Mouse (Mus musculus): Measurements from ENCODE around the gene Rin3.

The Rin3 gene

GRCm38 (mm10) chr12:102383288-102383687, 100.4 kb downstream of the Rin3 start:
- no peak for DNase-seq

- peak; percentile 27 for DNase-seq
Observed at GRCm38 (mm10) chr12:102384819-102385218, 102.0 kb downstream of the Rin3 start.

- peak; percentile 85 for DNase-seq
Observed at GRCm38 (mm10) chr12:102387219-102387917, 104.5 kb downstream of the Rin3 start.

GRCm38 (mm10) chr12:102390042-102390441, 107.2 kb downstream of the Rin3 start:
- no peak for DNase-seq

GRCm38 (mm10) chr12:102391109-102391508, 108.3 kb downstream of the Rin3 start:
- DNase-seq: no peak

GRCm38 (mm10) chr12:102391982-102392381, 109.1 kb downstream of the Rin3 start:
- DNase-seq: peak; percentile 44

GRCm38 (mm10) chr12:102394496-102394895, 111.6 kb downstream of the Rin3 start:
- peak; percentile 81 for DNase-seq

GRCm38 (mm10) chr12:102395537-102395936, 112.7 kb downstream of the Rin3 start:
- DNase-seq: no peak

GRCm38 (mm10) chr12:102395998-102396991, 113.4 kb downstream of the Rin3 start:
- DNase-seq: no peak

GRCm38 (mm10) chr12:102398588-102398987, 115.7 kb downstream of the Rin3 start:
- DNase-seq: no peak

- DNase-seq: no peak
Observed at GRCm38 (mm10) chr12:102413171-102413570, 130.3 kb downstream of the Rin3 start.

GRCm38 (mm10) chr12:102414686-102415085, 131.8 kb downstream of the Rin3 start:
- DNase-seq: no peak

- no peak for DNase-seq
Observed at GRCm38 (mm10) chr12:102416391-102416837, 133.6 kb downstream of the Rin3 start.

- DNase-seq: no peak
Observed at GRCm38 (mm10) chr12:102416955-102417510, 134.2 kb downstream of the Rin3 start.

GRCm38 (mm10) chr12:102417701-102418100, 134.9 kb downstream of the Rin3 start:
- DNase-seq: no peak

GRCm38 (mm10) chr12:102419544-102419943, 136.7 kb downstream of the Rin3 start:
- peak; percentile 38 for DNase-seq

- DNase-seq: peak; percentile 60
Observed at GRCm38 (mm10) chr12:102420168-102420890, 137.5 kb downstream of the Rin3 start.

GRCm38 (mm10) chr12:102422065-102422464, 139.2 kb downstream of the Rin3 start:
- peak; percentile 54 for DNase-seq

- peak; percentile 25 for DNase-seq
Observed at GRCm38 (mm10) chr12:102422623-102423320, 139.9 kb downstream of the Rin3 start.

GRCm38 (mm10) chr12:102423625-102424024, 140.8 kb downstream of the Rin3 start:
- peak; percentile 55 for DNase-seq

- DNase-seq: no peak
Observed at GRCm38 (mm10) chr12:102424456-102424855, 141.6 kb downstream of the Rin3 start.

GRCm38 (mm10) chr12:102425048-102425578, 142.3 kb downstream of the Rin3 start:
- DNase-seq: no peak
